Mouse (Mus musculus): ENCODE measurements around the gene Ctrl.

DNA sequence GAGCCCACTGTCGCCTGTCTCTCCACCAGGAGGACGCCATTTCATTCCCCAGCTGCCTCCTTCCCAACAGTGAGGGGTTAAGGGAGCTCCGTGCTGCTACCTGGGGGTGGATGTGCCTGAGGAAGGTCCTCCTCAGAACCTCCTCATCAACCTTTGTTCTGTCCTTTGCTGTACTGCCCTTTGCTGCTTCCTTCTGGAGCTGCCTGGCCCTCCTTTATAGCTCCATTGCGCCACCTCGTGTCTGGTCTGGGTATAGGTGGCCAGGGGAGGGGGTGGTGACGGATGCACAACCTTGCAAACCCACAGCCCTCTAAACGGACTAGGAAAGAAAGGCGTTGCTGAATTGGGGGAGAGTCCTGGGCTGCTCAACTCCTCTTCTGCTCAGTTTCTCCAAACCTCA lies 3.1 kb downstream of the Ctrl start:
- TF ChIP-seq CTCF (IDR thresholded peaks at IDR 0.05; ENCODE audit: low read depth) (peak; percentile 97), EP300 (optimal IDR thresholded peaks at IDR 0.05) (no peak)

Measured in stomach, postnatal 0 days (tissue).